Mouse (Mus musculus): ENCODE results near the gene Sox10.

- TF ChIP-seq CTCF (IDR thresholded peaks at IDR 0.05; ENCODE audit: low read depth, low read length) (no peak), POLR2A (IDR thresholded peaks at IDR 0.05; ENCODE audit: extremely low read depth, insufficient read depth, low read length) (no peak)
These were observed 45.5 kb downstream of the Sox10 start for GRCm38 (mm10) chr15:79119491-79119890.

All from liver, adult 2 months (tissue).